Mouse (Mus musculus) left cerebral cortex, adult 8-10 months (tissue): ENCODE data around the gene St8sia4. TPM values are rescaled to one million over a fixed set of nuclear protein-coding genes. Genes with fewer than 3 reads are reported as not detected.
"Not testable (repeated sequence)": the region's sequence is repeated elsewhere in the genome, so short reads cannot be mapped to it uniquely, and the experiment has no call there.

Experiments used
- DNase-seq, 2 experiments: peaks; one replicate each; pipeline ENCODE4 v3.0.0; 2022; ENCODE audit warnings: low spot score in 2 of 2
- total RNA-seq, 4 experiments: library from RNA; stranded (reverse); gene quantifications; 2 replicates each; pipeline ENCODE4 v1.2.4; 2022

St8sia4 gene
- total RNA-seq, 4 experiments from 2014 or later: 8.6 to 10.8 (median 10.0) TPM

DNA sequence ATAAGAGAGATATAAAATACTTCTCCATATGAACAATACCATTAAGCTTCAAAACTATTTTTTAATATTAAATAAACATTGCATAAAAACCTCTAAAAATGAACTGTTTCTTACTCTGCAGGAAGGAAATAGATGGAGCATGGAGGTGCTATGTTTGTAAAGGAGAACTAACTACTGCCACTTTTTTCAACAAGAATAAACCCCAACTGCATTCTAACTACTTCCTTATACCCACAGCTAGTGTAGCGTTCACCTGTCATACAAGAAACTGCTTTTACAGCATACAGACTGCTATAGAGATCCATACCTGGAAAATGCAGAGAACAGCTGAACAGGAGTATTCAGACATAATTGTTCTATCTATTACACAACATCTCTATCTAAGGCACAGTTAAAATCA, 70.5 kb downstream of the St8sia4 start:
- DNase-seq: no peak

DNA sequence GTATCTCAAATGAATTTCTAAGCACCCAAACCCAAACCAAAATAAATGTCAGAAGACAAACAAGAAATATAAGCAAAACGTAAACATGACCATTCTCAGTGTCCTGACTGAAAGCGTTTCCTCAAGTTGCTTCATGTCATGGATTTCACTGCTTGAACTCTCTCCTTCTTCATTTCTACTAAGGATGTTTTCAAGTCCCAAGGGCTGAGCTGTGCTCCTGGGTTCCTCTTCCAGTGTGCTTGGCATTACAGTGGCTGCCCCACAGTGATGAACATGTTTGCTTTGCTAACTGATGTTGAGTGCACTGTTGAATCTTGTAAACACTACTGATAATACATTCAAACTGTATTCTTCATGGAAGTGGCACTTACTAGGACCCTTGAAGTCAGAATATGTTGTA, 76.3 kb downstream of the St8sia4 start:
- DNase-seq: no peak

DNA sequence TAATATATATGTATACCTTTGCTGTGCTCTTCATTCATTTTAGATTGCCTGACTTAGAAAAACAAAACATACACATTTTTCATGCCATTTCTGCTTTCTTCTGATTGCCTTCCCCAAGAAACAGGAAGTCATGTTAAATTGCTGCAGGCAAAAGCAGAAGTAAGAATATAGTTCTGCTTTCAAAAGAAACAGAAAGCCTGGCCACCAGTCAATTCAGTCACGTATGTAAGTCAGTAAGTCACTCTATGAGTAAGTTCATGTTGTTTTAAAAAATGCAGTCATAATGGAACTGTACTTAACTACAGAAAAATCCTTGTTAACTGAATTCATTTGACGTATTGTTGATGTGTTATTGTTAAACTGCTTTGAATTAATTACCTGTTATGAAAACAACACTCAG, 77.3 kb downstream of the St8sia4 start:
- no peak for DNase-seq

- no peak for DNase-seq
Measured at GRCm38 (mm10) chr1:95589471-95589870, 77.9 kb downstream of the St8sia4 start.

DNA sequence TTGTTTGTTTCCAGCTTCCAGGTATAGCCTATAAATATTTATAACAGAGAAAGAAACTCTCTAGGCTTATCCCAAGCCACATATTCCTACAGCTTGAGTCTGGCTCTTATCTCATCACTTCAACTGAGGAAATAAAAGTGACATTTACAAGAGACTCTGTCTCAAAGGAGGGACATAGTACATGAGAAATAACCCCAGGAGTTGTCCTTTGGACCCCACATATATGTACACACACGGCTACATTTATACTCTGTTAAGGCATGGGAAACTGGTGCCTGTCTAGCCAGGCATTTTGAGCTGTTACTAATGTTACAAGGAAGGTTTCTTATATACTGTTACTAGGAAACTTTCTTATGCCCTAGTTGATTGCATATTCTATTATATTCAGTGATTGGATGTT, 84.1 kb downstream of the St8sia4 start:
- DNase-seq: no peak

DNA sequence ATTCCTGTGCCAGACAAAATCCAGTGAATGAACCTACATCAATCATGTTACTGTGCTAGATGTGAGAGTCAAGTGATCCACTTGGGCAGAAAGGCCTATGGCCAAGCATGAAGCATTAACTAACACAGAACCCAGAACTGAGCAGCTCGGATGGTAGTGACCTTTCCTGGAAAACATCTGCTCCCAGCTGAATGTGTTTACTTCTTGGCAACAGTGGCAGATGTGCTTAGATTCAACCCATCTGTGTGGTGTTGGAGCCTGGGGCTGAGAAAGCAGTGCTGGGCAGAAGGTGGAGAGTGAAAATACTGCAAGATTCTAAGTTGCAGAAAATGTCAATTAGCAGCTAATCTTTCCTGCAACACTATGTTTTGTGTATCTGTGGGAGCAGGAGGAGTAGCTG, 85.1 kb downstream of the St8sia4 start:
- DNase-seq: no peak

GRCm38 (mm10) chr1:95572619-95573540, 94.5 kb downstream of the St8sia4 start:
- no peak for DNase-seq

- no peak for DNase-seq
Measured at GRCm38 (mm10) chr1:95571106-95571505, 96.3 kb downstream of the St8sia4 start.

DNA sequence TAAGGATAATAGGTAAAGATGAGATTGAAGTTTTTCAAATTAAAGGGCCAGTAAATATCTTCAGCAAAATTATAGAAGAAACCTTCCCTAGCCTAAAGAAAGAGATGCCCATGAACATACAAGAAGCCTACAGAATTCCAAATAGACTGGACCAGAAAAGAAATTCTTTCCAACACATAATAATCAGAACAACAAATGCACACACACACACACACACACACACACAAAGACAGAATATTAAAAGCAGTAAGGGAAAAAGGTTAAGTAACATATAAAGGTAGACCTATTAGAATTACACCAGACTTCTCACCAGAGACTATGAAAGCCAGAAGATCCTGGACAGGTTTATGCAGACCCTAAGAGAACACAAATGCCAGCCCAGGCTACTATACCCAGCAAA, 112.8 kb downstream of the St8sia4 start:
- not testable (repeated sequence) for DNase-seq

- no peak for DNase-seq
Measured at GRCm38 (mm10) chr1:95541460-95541859, 125.9 kb downstream of the St8sia4 start.
